31 mouse cellular contexts compared by ENCODE assay signal in genomic region chr3:39857214-39857839, GRCm38 (mm10).
A peak's percentile ranks its signal among the peaks of the same experiment; 100 is the strongest.
DNase-seq lines count a peak whose midpoint lies in the region; ATAC-seq and TF ChIP-seq lines count a peak whose summit lies in the region.
"Had no signal": no experiment of that assay in that cellular context is flagged by ENCODE, and none has a peak within 500 bp of the region (broad histone marks: within the 10 kb centered on the region; RNA-seq: fewer than 3 reads in every experiment).

No protein-coding gene starts in this region.

- no peak overlapping the region for H3K9ac ChIP-seq in hindbrain, embryonic 12.5 days
- H3K9ac ChIP-seq in hindbrain, embryonic 13.5 days = no peak overlapping the region
- H3K9ac ChIP-seq in forebrain, embryonic 12.5 days = no peak overlapping the region
- H3K9ac ChIP-seq in midbrain, embryonic 12.5 days (replicated peaks) = no peak overlapping the region
- H3K9ac ChIP-seq: embryonic facial prominence, embryonic 13.5 days; heart, embryonic 15.5 days; kidney, embryonic 15.5 days; liver, embryonic 12.5 days; stomach, embryonic 15.5 days had no signal

- DNase-seq in brain, embryonic 14.5 days (ENCODE audit: low read depth) = peak; percentile 83
- no peak for DNase-seq in layer of hippocampus, postnatal 25 days (ENCODE audit: extremely low spot score in 1 of 2, low spot score in 1 of 2)
- DNase-seq: adrenal gland, postnatal 36 days; B cell, adult 2 months; cerebellum, adult 11-12 months; cerebellum, postnatal 10 days; embryo, embryonic 11 days; gastrocnemius, adult 2 months; heart, postnatal 36 days; kidney, adult 11 months; kidney, postnatal 36 days; layer of hippocampus, adult 9-11 months; left cerebral cortex, postnatal 4 days; lung, adult 18-20 months; lung, postnatal 14 days; thymus, postnatal 25 days had no signal

- no peak overlapping the region for H3K4me3 ChIP-seq in hindbrain, embryonic 12.5 days
- no peak overlapping the region for H3K4me3 ChIP-seq in hindbrain, embryonic 13.5 days
- H3K4me3 ChIP-seq in forebrain, embryonic 12.5 days (replicated peaks) = no peak overlapping the region
- H3K4me3 ChIP-seq in midbrain, embryonic 12.5 days = no peak overlapping the region
- H3K4me3 ChIP-seq: embryonic facial prominence, embryonic 13.5 days; erythroblast, embryonic 14.5 days; gastrocnemius, adult 2 months; heart, embryonic 15.5 days; kidney, embryonic 15.5 days; liver, embryonic 12.5 days; megakaryocyte, embryonic 14.5 days; stomach, embryonic 15.5 days had no signal

- no peaks in the 10 kb centered on the region for H3K36me3 ChIP-seq in hindbrain, embryonic 12.5 days
- H3K36me3 ChIP-seq in hindbrain, embryonic 13.5 days = no peaks in the 10 kb centered on the region
- H3K36me3 ChIP-seq in forebrain, embryonic 12.5 days (replicated peaks) = no peaks in the 10 kb centered on the region
- H3K36me3 ChIP-seq in midbrain, embryonic 12.5 days = no peaks in the 10 kb centered on the region
- H3K36me3 ChIP-seq: embryonic facial prominence, embryonic 13.5 days; G1E; heart, embryonic 15.5 days; kidney, embryonic 15.5 days; liver, embryonic 12.5 days; stomach, embryonic 15.5 days had no signal

- 0 out of 2 replicates have a peak overlapping the region, but pooled peaks have one; percentile 15 for H3K4me2 ChIP-seq in hindbrain, embryonic 12.5 days (replicated peaks)
- H3K4me2 ChIP-seq in hindbrain, embryonic 13.5 days = no peak overlapping the region
- H3K4me2 ChIP-seq in forebrain, embryonic 12.5 days = no peak overlapping the region
- H3K4me2 ChIP-seq in midbrain, embryonic 12.5 days (replicated peaks) = peak overlapping the region; percentile 17
- H3K4me2 ChIP-seq: embryonic facial prominence, embryonic 13.5 days; heart, embryonic 15.5 days; kidney, embryonic 15.5 days; liver, embryonic 12.5 days; stomach, embryonic 15.5 days had no signal

- no peak for TF ChIP-seq CTCF in brain, embryonic 14.5 days (IDR thresholded peaks at IDR 0.05; ENCODE audit: borderline replicate concordance, extremely low read depth, insufficient read depth, insufficient read length)

- no peaks in the 10 kb centered on the region for H3K27me3 ChIP-seq in hindbrain, embryonic 12.5 days
- no peaks in the 10 kb centered on the region for H3K27me3 ChIP-seq in hindbrain, embryonic 13.5 days
- H3K27me3 ChIP-seq in forebrain, embryonic 12.5 days = no peaks in the 10 kb centered on the region
- H3K27me3 ChIP-seq in midbrain, embryonic 12.5 days = no peaks in the 10 kb centered on the region
- H3K27me3 ChIP-seq: CH12.LX; embryonic facial prominence, embryonic 13.5 days; heart, embryonic 15.5 days; kidney, embryonic 15.5 days; liver, embryonic 12.5 days; megakaryocyte, embryonic 14.5 days; Patski; stomach, embryonic 15.5 days had no signal

- 0 out of 2 replicates have a peak, but pooled peaks cover 4% of the 10 kb centered on the region for H3K4me1 ChIP-seq in hindbrain, embryonic 12.5 days
- peaks cover 5% of the 10 kb centered on the region; the same call in 1 of the 2 replicates for H3K4me1 ChIP-seq in hindbrain, embryonic 13.5 days (replicated peaks)
- H3K4me1 ChIP-seq in forebrain, embryonic 12.5 days = peaks cover 6% of the 10 kb centered on the region; the same call in 1 of the 2 replicates
- 0 out of 2 replicates have a peak, but pooled peaks cover 2% of the 10 kb centered on the region for H3K4me1 ChIP-seq in midbrain, embryonic 12.5 days
- H3K4me1 ChIP-seq: embryonic facial prominence, embryonic 13.5 days; heart, embryonic 15.5 days; kidney, embryonic 15.5 days; liver, embryonic 12.5 days; megakaryocyte, embryonic 14.5 days; stomach, embryonic 15.5 days had no signal

- H3K27ac ChIP-seq in hindbrain, embryonic 12.5 days = no peak overlapping the region
- no peak overlapping the region for H3K27ac ChIP-seq in hindbrain, embryonic 13.5 days
- H3K27ac ChIP-seq in forebrain, embryonic 12.5 days = peak overlapping the region; percentile 56; the same call in 1 of the 2 replicates
- no peak overlapping the region for H3K27ac ChIP-seq in midbrain, embryonic 12.5 days (replicated peaks)
- H3K27ac ChIP-seq: embryonic facial prominence, embryonic 13.5 days; gastrocnemius, adult 2 months; heart, embryonic 15.5 days; kidney, embryonic 15.5 days; liver, embryonic 12.5 days; stomach, embryonic 15.5 days had no signal

- no peak for TF ChIP-seq POLR2A in brain, embryonic 14.5 days (IDR thresholded peaks at IDR 0.05; ENCODE audit: borderline replicate concordance, extremely low read depth, insufficient read depth, insufficient read length, poor library complexity, severe bottlenecking)

- no peaks in the 10 kb centered on the region for H3K9me3 ChIP-seq in hindbrain, embryonic 12.5 days (replicated peaks)
- no peaks in the 10 kb centered on the region for H3K9me3 ChIP-seq in hindbrain, embryonic 13.5 days
- H3K9me3 ChIP-seq in forebrain, embryonic 12.5 days = no peaks in the 10 kb centered on the region
- H3K9me3 ChIP-seq in midbrain, embryonic 12.5 days = 0 out of 2 replicates have a peak, but pooled peaks cover 2% of the 10 kb centered on the region
- H3K9me3 ChIP-seq: embryonic facial prominence, embryonic 13.5 days; G1E; heart, embryonic 15.5 days; kidney, embryonic 15.5 days; liver, embryonic 12.5 days; megakaryocyte, embryonic 14.5 days; stomach, embryonic 15.5 days had no signal

- peak; percentile 48; the same call in 1 of the 2 replicates for ATAC-seq in hindbrain, embryonic 12.5 days (ENCODE audit: low FRiP score)
- ATAC-seq in hindbrain, embryonic 13.5 days (ENCODE audit: low FRiP score) = no peak
- peak; percentile 89 for ATAC-seq in forebrain, embryonic 12.5 days (ENCODE audit: low FRiP score)
- ATAC-seq in midbrain, embryonic 12.5 days (ENCODE audit: low FRiP score, low read depth) = peak; percentile 62; the same call in 1 of the 2 replicates
- no peak for ATAC-seq in megakaryocyte progenitor cell, adult 5-6 weeks (replicated peaks; ENCODE audit: poor library complexity)
- ATAC-seq: liver, embryonic 12.5 days; Patski had no signal

- 51% methylated on average over 9 of the region's 9 CpGs for WGBS in hindbrain, embryonic 12.5 days
- WGBS in hindbrain, embryonic 13.5 days = 37% methylated on average over 8 of the region's 9 CpGs
- WGBS in forebrain, embryonic 12.5 days = 40% methylated on average over 9 of the region's 9 CpGs
- 32% methylated on average over 9 of the region's 9 CpGs for WGBS in midbrain, embryonic 12.5 days

Comparison
In these comparisons a context has a peak if more than half of its experiments do, and no peak if none do; other contexts are left out.
1. ATAC-seq: peak in hindbrain, embryonic 12.5 days (single experiment), forebrain, embryonic 12.5 days (single experiment) and midbrain, embryonic 12.5 days (single experiment); none in hindbrain, embryonic 13.5 days (single experiment) and megakaryocyte progenitor cell, adult 5-6 weeks (single experiment).
2. H3K4me2 ChIP-seq: peak in hindbrain, embryonic 12.5 days (single experiment) and midbrain, embryonic 12.5 days (single experiment); none in hindbrain, embryonic 13.5 days (single experiment) and forebrain, embryonic 12.5 days (single experiment).